Mouse (Mus musculus): Measurements from ENCODE around the gene H2afb3. TPM values are rescaled to one million over a fixed set of nuclear protein-coding genes. Genes with fewer than 3 reads are reported as not detected.
"Not testable (repeated sequence)": the region's sequence is repeated elsewhere in the genome, so short reads cannot be mapped to it uniquely, and the experiment has no call there.

The H2afb3 gene
- not detected in 2 replicates for polyA plus RNA-seq (2015; fragmentation: Nextera tagmentation; extraction: Ambion mirVana)

DNA sequence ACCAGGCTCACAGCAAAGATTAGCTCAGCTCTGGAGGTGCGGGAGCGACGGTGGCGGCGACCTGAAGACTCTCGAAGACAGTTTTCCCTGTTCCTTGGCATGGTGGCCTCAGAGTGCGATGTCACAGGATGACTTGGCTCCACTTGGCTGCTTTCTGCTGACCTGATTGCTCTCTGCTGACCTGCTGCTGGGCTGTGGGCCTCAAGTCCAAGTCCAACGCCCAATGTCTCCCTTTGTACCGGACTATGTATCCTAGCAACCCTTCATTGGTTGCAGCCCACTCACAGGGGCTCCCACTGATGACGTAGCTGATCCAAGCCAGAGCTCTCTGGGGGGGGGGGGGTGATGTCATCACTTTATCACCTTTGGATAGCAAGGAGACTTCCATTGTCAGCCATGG is at the start of gene H2afb3:
Gene H2afb3, minus strand, starts transcription at position 101 of the 400 bp plus-strand sequence.
- H3K4me1 ChIP-seq; H3K27me3 ChIP-seq; H3K9ac ChIP-seq; H3K4me2 ChIP-seq (replicated peaks); H3K27ac ChIP-seq (replicated peaks); H3K36me3 ChIP-seq; H3K9me3 ChIP-seq (replicated peaks); ATAC-seq (ENCODE audit: insufficient number of reproducible peaks, low FRiP score, low TSS enrichment, low read depth); H3K4me3 ChIP-seq (replicated peaks): not testable (repeated sequence)
- 93% methylated on average over 9 of the region's 10 CpGs for WGBS

- no peaks in the 10 kb centered on the region for H3K9me3 ChIP-seq (replicated peaks)
- H3K4me2 ChIP-seq (replicated peaks), result no peak overlapping the region
- no peak overlapping the region for H3K9ac ChIP-seq
- no peak overlapping the region for H3K27ac ChIP-seq (replicated peaks)
- H3K27me3 ChIP-seq, result no peaks in the 10 kb centered on the region
- H3K4me3 ChIP-seq (replicated peaks), result no peak overlapping the region
- no peaks in the 10 kb centered on the region for H3K4me1 ChIP-seq
- WGBS, result 61% methylated on average over 2 of the region's 2 CpGs
- ATAC-seq (ENCODE audit: insufficient number of reproducible peaks, low FRiP score, low TSS enrichment, low read depth), result no peak
- H3K36me3 ChIP-seq, result no peaks in the 10 kb centered on the region
Measured at GRCm38 (mm10) chrX:120301469-120302175, 11.3 kb downstream of the H2afb3 start.

GRCm38 (mm10) chrX:120292832-120293750 is 19.8 kb downstream of the H2afb3 start:
- WGBS, result 7% methylated on average over 29 of the region's 46 CpGs
- Histone ChIP-seq H3K9ac (no peak overlapping the region; the same call in 1 of the 2 replicates), H3K36me3 (no peaks in the 10 kb centered on the region), H3K9me3 (replicated peaks) (no peaks in the 10 kb centered on the region), H3K4me3 (replicated peaks) (peak overlapping the region; percentile 52), H3K4me2 (replicated peaks) (peak overlapping the region; percentile 70), H3K27me3 (0 out of 2 replicates have a peak, but pooled peaks cover 6% of the 10 kb centered on the region), H3K27ac (replicated peaks) (no peak overlapping the region), H3K4me1 (no peaks in the 10 kb centered on the region)
- 0 out of 2 replicates have a peak, but pooled peaks have one; percentile 47 for ATAC-seq (ENCODE audit: insufficient number of reproducible peaks, low FRiP score, low TSS enrichment, low read depth)

- peak overlapping the region; percentile 70 for H3K4me2 ChIP-seq (replicated peaks)
- H3K4me1 ChIP-seq, result no peaks in the 10 kb centered on the region
- no peak overlapping the region for H3K27ac ChIP-seq (replicated peaks)
- no peaks in the 10 kb centered on the region for H3K36me3 ChIP-seq
- 0 out of 2 replicates have a peak, but pooled peaks cover 6% of the 10 kb centered on the region for H3K27me3 ChIP-seq
- 11% methylated on average over 13 of the region's 13 CpGs for WGBS
- H3K9ac ChIP-seq, result no peak overlapping the region
- peak overlapping the region; percentile 48 for H3K4me3 ChIP-seq (replicated peaks)
- no peaks in the 10 kb centered on the region for H3K9me3 ChIP-seq (replicated peaks)
- no peak for ATAC-seq (ENCODE audit: insufficient number of reproducible peaks, low FRiP score, low TSS enrichment, low read depth)
Measured at GRCm38 (mm10) chrX:120291696-120292095, 21.2 kb downstream of the H2afb3 start.

GRCm38 (mm10) chrX:120290900-120291280 is 22.0 kb downstream of the H2afb3 start:
- H3K27me3 ChIP-seq, result 0 out of 2 replicates have a peak, but pooled peaks cover 6% of the 10 kb centered on the region
- H3K4me3 ChIP-seq (replicated peaks), result peak overlapping the region; percentile 48
- no peak for ATAC-seq (ENCODE audit: insufficient number of reproducible peaks, low FRiP score, low TSS enrichment, low read depth)
- WGBS, result 14% methylated on average over 18 of the region's 18 CpGs
- peak overlapping the region; percentile 70 for H3K4me2 ChIP-seq (replicated peaks)
- H3K36me3 ChIP-seq, result no peaks in the 10 kb centered on the region
- no peak overlapping the region for H3K27ac ChIP-seq (replicated peaks)
- H3K9ac ChIP-seq, result no peak overlapping the region
- no peaks in the 10 kb centered on the region for H3K4me1 ChIP-seq
- no peaks in the 10 kb centered on the region for H3K9me3 ChIP-seq (replicated peaks)

- Histone ChIP-seq H3K4me2 (replicated peaks) (peak within 1 kb of the TSS; percentile 70), H3K9ac (0 out of 2 replicates have a peak within 1 kb of the TSS, but pooled peaks have one; percentile 15), H3K4me1 (no peaks in the 10 kb centered on the region), H3K4me3 (replicated peaks) (peak within 1 kb of the TSS; percentile 48), H3K36me3 (no peaks in the 10 kb centered on the region), H3K27me3 (0 out of 2 replicates have a peak, but pooled peaks cover 6% of the 10 kb centered on the region), H3K9me3 (replicated peaks) (no peaks in the 10 kb centered on the region), H3K27ac (replicated peaks) (no peak within 1 kb of the TSS)
- peak; percentile 81 for ATAC-seq (ENCODE audit: insufficient number of reproducible peaks, low FRiP score, low TSS enrichment, low read depth)
- WGBS, result 7% methylated on average over 34 of the region's 40 CpGs
Measured at GRCm38 (mm10) chrX:120290011-120290899, 22.6 kb downstream of the H2afb3 start, which contains the start of gene Pcdh11x. Pcdh11x (plus strand) TSS chrX:120290259.

DNA sequence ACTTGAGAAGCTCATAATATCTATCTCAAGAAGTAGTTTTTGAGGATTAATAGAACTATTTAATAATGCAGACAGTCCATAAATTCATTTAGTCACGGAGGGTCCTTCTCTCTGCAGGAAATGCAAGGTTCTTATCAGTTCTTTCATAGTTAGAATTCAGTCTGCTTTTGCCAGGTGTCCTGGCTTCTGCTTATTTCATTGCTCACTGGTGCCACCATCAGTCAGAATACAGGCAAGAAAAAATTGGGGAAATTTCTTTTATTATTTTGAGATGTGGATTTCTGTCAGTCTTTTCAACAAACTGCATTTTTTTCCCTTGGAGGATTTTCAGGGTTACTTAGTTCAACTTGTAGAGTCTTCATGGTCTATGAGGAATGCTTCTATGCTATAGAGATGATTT is 25.4 kb downstream of the H2afb3 start:
- no peak overlapping the region for H3K4me3 ChIP-seq (replicated peaks)
- H3K9me3 ChIP-seq (replicated peaks), result no peaks in the 10 kb centered on the region
- H3K4me2 ChIP-seq (replicated peaks), result no peak overlapping the region
- ATAC-seq (ENCODE audit: insufficient number of reproducible peaks, low FRiP score, low TSS enrichment, low read depth), result no peak
- H3K27me3 ChIP-seq, result 0 out of 2 replicates have a peak, but pooled peaks cover 3% of the 10 kb centered on the region
- H3K36me3 ChIP-seq, result no peaks in the 10 kb centered on the region
- 4% methylated on average over 1 of the region's 1 CpGs for WGBS
- H3K27ac ChIP-seq (replicated peaks), result no peak overlapping the region
- no peaks in the 10 kb centered on the region for H3K4me1 ChIP-seq
- H3K9ac ChIP-seq, result no peak overlapping the region

DNA sequence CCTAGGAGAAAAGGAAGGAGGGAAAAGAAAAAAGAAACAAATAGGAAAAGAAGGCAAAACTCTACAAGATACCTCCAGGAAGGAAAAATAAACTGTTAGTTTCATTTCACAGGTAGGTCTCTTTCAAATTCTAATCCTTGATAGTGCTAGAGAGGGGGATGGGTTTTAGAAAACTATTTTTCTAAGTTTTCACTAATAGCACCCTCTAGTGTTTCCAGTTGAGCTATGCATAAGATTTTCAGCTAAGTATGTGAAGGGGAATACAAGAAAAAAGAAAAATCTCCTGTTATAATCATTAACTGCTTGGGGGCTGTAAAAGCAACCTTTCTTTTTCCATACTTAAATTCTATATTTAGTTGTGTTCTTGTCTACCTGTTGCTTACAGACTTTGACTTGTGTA is 27.4 kb downstream of the H2afb3 start:
- no peak for ATAC-seq (ENCODE audit: insufficient number of reproducible peaks, low FRiP score, low TSS enrichment, low read depth)
- H3K9ac ChIP-seq, result no peak overlapping the region
- H3K4me1 ChIP-seq, result no peaks in the 10 kb centered on the region

More for the DNA sequence above, 27.4 kb downstream of the H2afb3 start:
- H3K9me3 ChIP-seq (replicated peaks), result no peaks in the 10 kb centered on the region
- no peaks in the 10 kb centered on the region for H3K36me3 ChIP-seq
- H3K4me2 ChIP-seq (replicated peaks), result no peak overlapping the region
- no peak overlapping the region for H3K27ac ChIP-seq (replicated peaks)
- H3K4me3 ChIP-seq (replicated peaks), result no peak overlapping the region
- no peaks in the 10 kb centered on the region for H3K27me3 ChIP-seq
